Mouse (Mus musculus) right cerebral cortex, adult 2 months (tissue): ENCODE results near the gene Gm4559.
"Not testable (repeated sequence)": the region's sequence is repeated elsewhere in the genome, so short reads cannot be mapped to it uniquely, and the experiment has no call there.

Experiments used
- DNase-seq, 2 experiments: peaks; one replicate each; pipeline ENCODE4 v3.0.0; 2021 to 2022; ENCODE audit warnings: low spot score in 2 of 2

The Gm4559 gene

DNA sequence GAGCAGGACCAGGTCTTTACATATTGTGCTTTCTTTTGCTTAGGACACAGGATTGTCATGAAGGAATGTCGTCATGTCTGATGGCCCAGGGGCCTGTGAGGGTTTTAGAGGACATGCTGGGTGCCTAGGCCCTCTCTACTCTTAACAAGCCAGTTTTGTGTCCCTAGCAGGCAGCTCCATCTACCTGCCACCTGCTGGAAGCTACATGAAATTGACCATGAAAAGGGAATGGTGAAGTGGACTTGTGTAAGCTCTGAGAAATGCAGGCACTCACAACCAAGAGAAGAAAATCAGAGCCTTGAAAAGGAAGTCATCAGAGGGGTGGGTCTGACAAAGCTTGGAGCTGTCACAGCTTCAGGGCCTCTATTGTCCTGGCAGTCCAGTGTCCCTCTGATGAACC lies 5.1 kb upstream of the Gm4559 start:
- DNase-seq, result not testable (repeated sequence)

GRCm38 (mm10) chr7:142278183-142278582 lies 4.0 kb upstream of the Gm4559 start:
- DNase-seq, result peak; percentile 71 to 76

GRCm38 (mm10) chr7:142258254-142258653 lies 15.9 kb downstream of the Gm4559 start, which contains the start of gene Gm2431:
Gm2431 (minus strand) TSS chr7:142258354.
- not testable (repeated sequence) for DNase-seq

DNA sequence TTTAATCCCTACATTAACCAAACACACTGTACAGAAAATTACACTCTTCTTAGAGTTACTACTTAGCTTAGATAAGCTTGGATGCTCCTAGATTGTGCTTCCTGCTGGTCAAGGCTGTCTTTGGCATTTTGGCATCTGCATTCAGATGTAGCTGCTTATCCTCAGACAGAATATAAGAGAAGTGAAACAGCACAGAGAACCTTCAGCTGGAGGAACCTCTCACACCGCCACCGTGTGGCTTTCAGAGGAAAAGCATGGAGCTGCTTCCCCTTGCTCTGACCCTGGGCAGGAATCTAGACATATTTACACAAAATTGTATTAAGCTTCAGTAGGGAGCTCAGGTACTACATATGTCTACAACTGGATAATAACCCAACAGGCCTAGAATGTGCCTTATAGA lies 18.6 kb downstream of the Gm4559 start:
- DNase-seq, result peak; percentile 52 to 55

GRCm38 (mm10) chr7:142249824-142250223 lies 24.3 kb downstream of the Gm4559 start:
- DNase-seq, result peak; percentile 38 to 61

GRCm38 (mm10) chr7:142240978-142241377 lies 33.2 kb downstream of the Gm4559 start, which contains the start of gene Gm40460:
Gm40460 (minus strand) TSS chr7:142241078.
- DNase-seq, result no peak

- no peak for DNase-seq
Observed at GRCm38 (mm10) chr7:142231540-142231939, 42.6 kb downstream of the Gm4559 start.

DNA sequence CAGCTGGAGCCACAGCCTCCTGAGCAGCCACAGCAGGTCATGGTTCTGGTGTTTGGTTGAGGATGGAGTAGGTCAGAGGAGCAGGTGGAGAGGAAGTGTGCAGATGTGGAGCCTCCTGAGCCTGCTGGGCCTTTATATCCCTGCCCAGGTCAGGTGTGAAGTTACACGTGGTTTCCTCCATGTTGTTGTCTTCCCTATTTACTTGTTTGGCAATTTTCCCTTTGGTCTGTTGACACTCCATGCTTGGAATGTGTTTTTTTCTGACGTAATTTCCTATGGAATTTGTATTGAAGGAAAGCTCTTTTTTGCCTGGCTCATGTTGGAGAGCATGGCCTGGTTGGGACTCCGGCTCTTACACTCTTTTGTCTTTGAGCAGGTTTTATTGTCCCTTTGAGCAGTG lies 44.3 kb downstream of the Gm4559 start, which contains the start of gene Krtap5-5:
Krtap5-5 (minus strand) TSS at position 101 of the 400 bp plus-strand sequence.
- not testable (repeated sequence) for DNase-seq

DNA sequence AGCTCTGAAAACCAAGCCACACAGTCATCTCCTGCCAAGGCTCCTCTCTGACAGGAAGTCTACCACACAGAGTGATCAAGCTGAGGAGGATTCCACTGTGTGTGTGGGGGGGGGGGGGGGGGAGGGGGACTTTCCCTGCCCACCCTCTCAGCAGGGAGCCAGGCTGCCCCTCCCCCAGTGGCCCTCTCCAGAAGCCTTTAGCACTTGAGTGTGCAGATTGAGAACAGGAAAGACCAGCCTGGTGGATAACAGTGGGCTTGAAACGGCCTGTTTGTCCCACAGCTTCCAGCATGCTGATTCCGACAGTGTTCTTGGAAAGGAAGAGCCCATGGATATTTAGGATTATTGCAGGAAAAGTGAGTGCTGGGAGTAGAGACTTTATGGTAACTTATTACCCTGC lies 49.6 kb downstream of the Gm4559 start:
- no peak for DNase-seq
